Mouse (Mus musculus) MEL-GATA-1-ER (cell line): ENCODE data around the gene Pagr1a.
A peak's percentile ranks its signal among the peaks of the same experiment; 100 is the strongest.

ENCODE experiments used
- DNase-seq: peaks from one replicate; pipeline ENCODE4 v3.0.0-alpha.2; 2012; ENCODE audit warnings: low read depth; ENCODE audit errors: extremely low read depth

The Pagr1a gene

DNA sequence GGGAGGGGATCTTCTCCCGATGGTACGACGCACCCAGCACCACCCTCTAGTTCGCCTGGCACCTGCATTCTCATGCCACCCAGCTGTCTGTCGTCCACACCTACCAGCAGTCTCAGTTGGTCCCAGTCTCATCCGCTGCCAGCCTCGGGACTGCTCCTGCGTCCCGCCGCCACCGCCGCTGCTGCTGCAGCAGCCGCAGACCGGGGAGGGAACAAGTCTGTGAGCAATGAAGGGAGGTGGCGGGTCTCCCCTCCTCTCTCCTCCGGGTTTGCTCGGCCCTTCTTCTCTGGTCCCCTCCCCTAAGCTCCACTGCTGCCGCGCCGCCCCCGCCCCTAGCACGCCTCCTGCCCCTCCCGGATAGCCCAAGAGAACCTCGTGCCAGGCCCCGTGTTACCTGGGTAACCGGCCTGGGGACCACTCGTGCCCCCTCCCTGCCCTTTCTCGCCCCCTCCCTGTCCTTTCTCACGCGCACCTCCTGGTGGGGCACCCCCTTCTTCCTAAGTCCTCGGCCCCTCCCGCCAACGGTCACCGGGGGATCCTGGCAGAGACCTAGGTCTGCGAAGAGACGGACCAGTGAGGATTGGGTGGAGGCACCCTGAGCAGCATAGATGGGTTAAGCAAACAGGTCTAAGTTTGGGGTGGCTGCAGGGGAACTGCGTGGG is 3.9 kb upstream of the Pagr1a start, which contains the start of the genes Gm42742 and Prrt2:
Gene Gm42742 (minus strand): TSS at position 197 of the 662 bp plus-strand sequence.
Gene Prrt2 (minus strand): TSS at position 311 of the 662 bp plus-strand sequence.
- no peak for DNase-seq

DNA sequence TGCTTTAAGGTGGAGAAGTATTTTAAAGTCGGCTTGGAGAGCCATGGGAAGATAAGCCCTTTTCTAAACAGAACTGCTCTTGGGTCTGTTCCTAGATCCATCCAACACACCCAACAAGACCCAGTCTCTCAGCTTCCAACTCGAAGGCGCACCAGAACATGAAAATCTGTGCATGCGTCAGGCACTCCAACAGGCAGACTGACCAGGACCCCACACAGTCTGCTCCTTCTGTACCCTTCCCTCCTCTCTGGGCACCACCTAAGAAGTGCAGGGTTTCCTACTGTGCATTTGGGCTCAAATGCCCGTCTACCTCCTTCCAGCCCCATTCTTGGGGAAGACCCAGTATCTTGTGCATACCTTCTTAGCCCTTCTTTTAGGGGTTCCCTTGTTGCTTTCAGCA is 3.3 kb upstream of the Pagr1a start:
- no peak for DNase-seq

DNA sequence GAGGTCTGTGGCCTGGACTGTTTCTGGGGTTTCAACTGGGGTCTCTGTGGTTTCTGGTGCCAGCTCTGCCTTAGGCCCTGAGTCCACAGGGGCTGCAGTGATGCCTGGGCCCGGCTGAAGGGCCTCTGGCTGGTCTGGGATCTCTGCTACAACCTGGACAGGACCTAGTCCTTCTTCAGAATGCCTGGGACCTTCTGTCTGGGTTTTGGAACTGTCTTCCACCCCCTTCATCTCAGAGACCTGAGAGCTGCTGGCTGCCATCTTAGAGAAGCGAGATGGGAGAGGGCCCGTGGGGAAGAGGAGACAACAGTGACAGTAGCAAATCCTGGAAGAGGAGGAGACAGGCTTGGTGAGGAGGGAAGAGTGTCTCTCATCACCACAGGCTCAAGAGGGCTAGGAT is 2.9 kb upstream of the Pagr1a start:
- DNase-seq, result no peak

DNA sequence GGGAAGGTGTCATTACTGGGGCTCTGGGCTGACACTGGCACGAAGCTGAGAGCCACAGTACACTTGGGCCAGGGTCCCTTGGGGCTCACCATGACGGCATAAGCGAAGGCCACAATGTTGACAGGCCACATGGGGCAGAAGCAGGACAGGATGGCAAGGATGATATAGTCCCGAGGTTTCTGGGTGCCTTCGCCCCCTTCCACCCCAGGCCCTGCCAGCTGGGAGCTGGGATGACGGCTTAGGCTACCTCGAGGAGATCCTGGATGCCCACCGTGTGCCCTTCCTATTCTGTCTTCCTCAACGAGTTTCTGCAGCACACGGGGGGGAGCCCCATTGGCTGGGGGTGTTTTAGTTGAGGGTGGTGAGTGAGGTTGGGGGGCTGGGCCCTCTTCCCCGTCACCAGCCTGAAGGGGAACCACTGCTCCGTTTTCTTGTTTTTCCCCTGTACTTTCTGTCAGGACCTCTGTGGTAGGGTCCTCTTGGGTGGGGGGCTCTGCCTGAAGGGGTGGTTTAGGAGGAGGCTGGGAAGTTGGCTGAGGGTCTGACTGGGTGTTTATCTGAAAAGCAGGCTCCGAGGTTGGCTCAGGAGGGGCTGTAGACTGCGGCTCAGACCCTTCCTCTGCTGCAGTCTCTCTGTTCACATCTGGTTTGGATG is 2.3 kb upstream of the Pagr1a start:
- DNase-seq, result no peak

DNA sequence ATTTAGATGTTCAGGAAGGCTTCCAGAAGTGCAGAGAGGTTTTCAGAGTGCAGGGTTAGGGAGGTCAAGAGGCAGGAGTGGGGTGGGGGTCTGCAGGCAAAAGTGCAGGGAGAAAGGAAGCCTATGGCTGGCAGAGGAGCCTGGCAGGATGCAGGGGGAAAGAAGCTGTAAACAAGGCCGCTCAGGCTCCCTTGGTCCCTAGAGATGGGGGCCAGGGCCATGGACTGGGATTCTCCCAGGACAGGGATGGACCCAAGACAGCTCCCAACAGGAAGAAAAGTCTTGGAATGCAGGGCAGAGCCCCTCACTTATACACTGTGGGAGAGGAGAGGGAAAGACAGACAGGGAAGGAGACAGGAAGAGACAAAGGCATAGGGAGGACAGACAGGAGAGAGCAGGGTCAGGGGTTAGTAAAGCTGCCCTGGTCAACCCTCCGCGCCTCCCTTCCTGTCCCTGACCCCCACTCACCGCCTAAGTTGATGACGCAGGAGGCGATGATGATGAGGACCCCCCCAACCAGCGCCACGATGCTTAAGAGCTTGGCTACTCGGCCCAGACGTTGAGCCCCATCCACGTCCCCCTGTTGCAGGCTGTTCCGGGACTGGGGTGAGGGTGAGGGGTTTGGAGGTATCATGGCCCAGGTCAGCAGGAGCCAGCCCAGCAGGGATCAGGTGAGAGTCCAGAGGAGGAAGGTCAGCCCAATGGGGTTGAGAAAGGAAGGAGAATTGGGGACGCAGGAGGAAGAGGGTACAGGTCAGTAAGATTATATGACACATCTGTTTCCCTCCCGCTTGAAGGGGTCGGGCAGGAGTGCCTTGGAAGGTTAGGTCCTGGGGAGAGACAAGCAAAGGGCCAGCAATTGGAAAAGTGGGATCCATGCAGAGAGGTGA is 1.5 kb upstream of the Pagr1a start:
- DNase-seq, result no peak

DNA sequence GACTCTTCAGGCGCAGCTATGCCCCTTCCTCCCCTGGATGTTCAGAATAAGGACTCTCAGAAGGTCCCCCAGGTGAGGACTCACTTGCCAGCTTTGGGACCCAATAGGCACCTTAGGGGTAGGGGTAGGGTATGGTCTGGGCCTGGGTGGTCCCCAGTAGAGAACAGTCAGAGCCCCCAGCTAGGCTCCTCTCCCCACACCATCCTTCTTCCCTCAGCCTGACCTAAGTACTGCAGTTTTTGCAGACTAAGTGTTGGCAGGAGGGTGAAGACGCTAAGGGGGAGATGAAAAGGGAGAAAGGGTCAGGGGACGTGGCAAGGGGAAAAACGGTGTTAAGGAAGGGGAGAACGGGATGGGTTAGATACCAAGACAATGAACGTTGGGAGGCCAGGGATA is 796 bp upstream of the Pagr1a start:
- DNase-seq, result no peak

DNA sequence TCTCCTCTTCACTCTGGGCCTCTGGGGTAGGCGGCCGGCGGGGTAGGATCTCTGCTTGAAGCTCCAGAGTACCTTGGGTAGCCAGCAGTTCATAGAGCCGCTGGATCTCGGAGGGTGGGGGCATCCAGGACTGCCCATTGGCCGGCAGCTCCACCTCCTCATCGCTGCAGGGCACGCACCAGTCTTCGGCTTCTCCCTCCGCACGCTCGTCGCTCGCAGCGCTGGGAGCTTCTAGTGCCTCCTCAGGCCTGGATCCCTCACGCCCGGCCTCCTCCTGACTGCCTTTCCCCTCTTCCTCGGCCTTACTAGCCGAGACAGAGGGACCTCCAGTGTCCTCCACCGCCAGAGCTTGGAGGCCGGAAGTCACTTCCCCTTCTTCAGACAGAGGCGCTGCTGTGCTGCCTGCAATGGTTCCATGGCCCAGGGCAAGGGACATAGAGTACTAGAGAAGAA is 640 bp downstream of the Pagr1a start:
- DNase-seq, result peak; percentile 65

DNA sequence TGATC is 869 bp downstream of the Pagr1a start, which contains the start of gene Pagr1b:
Gene Pagr1b (minus strand): TSS at position 4 of the 5 bp plus-strand sequence.
- DNase-seq, result no peak

DNA sequence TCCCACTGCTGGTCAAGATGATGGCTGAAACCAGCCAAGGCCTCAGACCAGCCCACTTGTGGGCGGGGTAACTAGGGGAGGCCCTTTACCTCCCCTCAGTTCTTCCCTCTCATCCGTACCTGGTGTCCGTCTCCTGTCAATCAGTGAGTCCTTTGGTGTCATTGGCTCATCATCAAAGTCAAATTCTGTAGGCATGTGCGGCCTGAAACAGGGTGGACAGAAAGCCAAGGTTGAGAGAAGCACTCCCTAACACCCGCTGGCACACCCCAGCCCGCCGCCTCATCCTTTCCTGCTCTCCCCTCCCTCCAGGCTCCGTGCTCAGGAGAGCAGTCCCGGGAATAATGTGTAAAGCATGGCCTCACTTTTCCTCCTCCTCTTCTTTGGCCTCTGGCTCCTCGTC is 1.1 kb downstream of the Pagr1a start:
- no peak for DNase-seq

DNA sequence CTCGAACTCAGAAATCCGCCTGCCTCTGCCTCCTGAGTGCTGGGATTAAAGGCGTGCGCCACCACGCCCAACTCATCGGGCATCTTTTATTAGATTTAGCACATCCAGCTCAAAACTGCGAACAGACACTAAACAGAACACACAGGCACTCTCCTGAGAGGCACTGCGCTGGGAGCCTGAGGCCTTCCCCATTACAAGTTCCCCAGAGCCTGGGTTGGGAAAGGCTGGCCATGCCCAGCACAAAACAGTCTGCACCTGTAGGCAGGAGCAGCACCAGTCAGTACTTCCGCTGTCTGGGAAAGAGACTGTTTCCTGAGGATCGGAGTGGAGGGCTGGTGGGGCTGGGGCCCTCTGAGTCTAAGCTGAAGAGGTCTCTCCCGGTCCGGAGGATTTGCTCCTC is 2.2 kb downstream of the Pagr1a start:
- no peak for DNase-seq

DNA sequence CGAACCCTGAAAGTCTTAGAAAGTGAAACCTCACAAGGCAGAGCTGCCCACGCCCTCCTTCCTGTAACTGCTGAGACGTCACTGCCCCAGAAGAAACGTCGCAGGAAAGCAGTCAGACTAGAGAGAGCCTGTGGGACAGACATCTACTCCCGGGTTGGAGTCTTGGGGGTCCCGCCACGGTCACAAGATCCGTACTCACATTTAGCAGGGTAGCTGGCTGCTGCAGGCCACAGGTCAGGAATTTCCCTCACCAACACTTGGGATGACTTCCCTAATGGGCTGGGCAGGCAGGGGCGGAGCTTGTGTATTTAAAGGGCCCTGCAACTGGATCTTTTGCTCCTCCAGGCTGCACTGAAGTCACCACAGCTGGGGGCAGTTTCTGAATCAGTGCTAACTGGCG is 2.8 kb downstream of the Pagr1a start, which contains the start of gene Mvp:
Gene Mvp (minus strand): TSS at position 302 of the 400 bp plus-strand sequence.
- DNase-seq, result no peak

DNA sequence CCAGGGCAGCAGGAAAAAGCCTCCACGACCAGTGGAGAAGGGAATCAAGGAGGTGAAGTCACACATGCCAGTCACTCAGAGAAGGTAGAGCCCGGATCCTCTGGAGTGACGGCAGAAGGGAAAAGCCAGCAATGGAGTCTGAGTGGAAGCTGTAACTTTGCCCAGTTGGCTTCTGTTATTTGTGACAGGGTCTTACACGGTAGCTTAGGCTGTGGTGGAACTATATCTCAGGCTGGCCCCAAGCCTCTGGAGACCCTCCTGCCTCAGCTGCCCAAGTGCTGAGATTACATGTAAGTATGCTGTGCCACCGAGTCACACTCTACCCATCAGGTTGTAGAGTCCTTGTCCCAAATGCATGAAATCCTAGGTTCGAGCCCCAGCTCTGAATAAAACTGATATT is 3.8 kb downstream of the Pagr1a start:
- no peak for DNase-seq

DNA sequence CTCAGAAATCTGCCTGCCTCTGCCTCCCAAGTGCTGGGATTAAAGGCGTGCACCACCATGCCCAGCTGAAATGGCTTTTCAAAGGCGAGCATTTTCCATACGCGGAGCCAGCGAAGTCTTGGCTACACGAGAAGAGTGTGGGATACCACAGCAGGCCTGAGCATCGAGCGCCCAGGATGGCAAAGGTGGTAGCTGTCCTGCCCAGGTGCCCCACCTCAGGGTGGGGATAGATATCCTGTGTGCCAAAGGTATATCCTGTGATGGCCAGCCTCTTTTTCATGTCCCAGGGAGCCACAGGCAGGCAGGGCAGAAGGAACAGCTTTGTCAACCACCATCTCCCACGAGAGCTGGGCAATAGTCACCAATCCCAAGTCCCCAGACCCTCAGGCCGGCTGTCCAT is 4.3 kb downstream of the Pagr1a start:
- DNase-seq, result no peak

DNA sequence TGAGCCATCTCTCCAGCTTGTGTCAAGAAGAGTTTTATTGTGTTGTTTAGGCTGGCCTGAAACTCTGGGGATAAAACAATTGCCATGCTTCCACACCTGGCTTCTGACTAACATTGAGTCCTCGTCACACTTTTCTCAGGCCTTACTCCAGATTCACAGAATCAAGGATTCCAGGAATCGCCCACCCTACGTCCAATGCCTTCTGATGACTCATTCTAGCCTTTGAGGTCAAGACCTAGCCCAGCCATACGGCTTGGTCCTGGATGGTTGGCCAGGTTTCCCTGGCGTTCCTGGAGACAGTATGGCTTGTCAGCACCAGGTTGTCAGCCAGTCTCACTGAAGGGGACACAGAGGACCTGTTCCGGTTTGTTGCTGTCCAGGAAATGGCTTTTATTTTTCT is 4.8 kb downstream of the Pagr1a start:
- DNase-seq, result no peak

DNA sequence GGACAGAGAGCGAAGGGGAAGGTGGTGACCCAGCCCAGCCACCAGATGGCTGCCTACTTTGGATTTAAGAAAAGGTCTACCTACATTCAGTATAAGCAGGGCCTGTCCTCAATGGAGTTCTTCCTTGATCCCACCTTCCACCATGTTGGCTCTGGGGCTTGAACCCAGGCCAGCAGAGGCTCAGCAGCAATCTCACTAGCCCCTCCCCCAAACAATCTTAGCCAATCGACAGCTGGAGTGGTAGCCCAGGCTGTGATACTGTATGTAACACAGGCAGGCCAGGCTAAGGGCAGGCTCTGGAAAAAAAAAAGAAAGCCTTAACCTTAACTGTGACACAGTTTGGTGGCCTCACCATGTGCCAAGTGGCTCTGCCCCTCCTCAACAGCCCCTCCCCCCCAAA is 5.4 kb downstream of the Pagr1a start:
- DNase-seq, result no peak

DNA sequence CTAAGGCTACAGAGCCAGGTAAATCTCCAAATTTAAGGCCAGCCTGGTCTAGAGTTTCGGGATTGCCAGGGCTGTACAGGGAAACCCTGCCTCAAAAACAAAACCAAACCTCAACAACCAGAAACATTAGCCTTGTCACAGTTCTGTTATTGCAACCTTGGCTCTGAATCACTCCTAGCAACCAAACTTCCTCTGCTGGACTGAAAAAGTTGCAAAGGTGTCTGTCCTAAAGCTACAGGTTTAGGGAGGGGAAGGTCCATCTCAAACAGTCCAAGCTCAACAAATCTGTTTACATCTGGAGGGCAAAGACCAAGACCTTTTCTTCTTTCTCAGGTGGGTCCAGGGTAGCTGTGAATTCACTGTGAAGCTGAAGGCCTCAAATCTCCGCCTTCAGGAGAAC is 6.1 kb downstream of the Pagr1a start:
- no peak for DNase-seq

DNA sequence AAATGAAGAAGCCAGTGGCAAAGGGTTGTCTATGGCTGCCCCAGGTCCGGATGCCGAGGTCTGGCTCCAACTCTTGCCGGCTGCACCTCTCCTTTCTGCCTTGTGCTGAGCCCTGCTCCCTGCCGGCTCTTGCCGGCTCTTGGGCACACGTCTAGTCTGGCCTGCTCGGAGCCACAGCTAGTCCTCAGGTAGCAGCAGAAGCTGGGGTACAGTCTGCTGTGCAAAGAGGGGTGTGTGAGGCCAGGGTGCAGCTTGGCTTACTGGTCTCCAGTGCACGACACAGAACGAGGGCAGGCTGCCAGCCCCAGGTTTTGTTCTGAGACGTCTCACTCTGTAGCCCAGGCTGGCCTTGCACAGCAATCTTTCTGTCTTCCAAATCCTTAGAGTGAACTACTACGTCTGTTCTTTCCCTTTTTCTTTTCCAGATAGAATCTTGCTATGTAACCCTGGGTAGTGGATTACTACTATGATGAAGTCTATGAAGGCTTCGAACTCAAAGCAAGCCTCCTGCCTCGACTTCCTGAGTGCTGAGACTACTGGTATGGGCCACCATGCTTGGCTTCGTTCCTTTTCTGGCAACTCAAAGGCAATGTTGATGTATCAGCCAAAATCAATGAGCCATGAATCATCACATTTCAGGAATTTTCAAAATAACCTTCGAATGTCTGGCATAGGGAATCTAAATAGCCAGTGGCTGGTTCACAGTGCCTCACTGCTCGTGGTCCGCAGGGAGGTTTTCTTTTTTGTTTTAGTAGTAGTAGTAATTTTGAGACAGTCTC is 7.7 kb downstream of the Pagr1a start:
- no peak for DNase-seq

DNA sequence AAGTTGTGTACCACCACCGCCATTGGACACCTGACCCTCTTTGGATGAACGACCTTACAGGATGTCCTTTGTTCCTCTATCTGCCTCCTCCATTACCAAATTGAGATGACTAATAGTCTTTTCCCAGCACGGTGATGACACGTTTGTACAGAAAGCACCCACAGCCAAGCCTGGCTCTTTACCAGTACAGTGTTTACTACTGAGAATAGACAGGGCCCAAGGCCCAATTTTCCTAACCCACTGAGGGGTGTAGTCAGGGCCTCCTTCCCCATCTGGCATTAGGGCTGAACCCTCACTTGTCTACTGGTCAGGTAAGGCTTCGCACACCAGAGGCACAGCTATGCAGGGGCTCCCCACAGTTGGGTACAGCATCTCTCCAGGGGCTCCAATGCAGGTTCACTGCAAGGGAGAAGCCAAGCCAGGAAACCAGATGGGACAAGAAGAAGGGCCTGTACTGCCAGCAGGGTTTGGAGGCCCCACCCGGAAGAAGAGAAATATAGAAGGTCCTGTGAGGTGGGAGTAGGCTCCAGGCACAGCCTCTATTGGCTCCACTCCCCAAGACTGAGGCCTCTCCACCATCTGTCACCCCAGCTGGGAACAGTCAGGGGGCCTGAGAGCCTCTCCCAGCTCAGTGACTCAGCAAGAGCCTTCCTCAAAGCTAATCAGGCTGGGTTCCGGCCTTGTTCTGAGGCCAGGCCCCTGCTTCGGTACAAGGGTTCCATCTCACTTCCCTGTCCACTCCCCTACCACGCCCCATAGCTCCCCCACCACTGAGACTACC is 8.7 kb downstream of the Pagr1a start:
- DNase-seq, result peak; percentile 94

DNA sequence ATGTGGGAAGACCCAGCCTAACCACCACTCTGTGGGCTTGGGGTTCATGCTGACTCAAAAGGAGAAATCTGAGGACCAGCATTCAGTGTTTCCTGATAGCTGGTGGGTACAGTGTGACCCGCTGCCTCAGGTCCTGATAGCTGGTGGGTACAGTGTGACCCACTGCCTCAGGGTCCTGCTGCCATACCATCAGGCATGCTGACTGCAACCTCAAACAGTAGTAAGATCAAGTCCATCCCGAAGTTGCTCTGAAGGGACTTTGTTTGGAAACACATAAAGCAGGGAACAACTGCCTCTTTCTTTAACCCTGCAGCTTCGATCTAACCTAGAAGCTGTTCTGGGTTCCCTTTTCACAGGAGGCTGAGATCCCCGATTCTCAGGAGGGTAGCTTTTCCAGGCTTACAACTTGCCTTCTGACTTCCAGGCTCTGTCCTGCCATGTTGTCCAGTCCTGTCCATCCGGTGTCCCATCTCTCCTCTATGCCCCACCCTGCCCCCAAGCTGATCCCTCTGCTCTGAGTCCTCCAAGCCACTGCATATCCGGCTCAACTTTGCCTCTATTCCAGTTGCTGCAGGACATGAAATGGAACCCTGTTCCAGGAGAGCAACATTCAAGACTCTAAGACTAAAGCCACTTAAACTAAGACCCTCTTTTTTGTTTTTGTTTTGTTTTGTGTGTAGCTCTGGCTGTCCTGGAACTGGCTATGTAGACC is 9.7 kb downstream of the Pagr1a start:
- no peak for DNase-seq

DNA sequence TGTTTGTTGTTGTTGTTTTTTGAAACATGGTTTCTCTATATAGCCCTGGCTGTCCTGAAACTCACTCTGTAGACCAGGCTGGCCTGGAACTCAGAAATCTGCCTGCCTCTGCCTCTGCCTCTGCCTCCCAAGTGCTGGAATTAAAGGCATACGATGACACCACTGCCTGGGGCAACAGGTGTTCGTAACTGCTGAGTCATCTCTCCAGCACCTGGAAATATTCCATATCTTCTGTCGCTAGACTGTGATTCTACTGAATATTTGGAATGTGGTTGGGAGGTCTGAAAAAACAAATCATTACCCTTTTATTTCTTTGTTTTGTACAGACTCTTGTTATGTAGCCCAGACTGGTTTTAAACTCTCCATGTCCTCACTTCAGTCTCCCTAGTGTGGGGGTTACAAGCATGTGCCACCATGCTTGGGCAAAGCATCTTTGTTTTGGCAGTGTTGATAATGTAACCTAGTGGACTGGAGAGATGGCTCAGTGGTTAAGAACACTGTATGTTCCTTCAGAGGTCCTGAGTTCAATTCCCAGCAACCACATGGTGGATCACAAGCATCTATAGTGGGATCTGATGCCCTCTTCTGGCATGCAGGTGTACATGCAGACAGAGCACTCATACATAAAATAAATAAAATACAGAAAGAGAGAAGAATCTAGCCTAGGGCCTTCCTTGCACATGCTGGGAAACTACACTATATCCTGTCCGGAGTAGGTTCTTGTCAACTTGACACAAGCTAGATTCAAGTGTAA is 12.9 kb downstream of the Pagr1a start:
- no peak for DNase-seq
